Mouse (Mus musculus) bone marrow, adult 2 months (tissue): Measurements from ENCODE around the gene Srm.

Experiments
- CTCF ChIP-seq: fragments of 200-500 bp; IDR thresholded peaks from 2 replicates; pipeline ENCODE4 v1.5.1; 2011; ENCODE audit warnings: low read length, control low read depth; ENCODE audit not compliant: control insufficient read depth, insufficient read depth
- POLR2A ChIP-seq: fragments of 200-500 bp; IDR thresholded peaks from 2 replicates; pipeline ENCODE4 v1.6.1; 2011; ENCODE audit warnings: low read depth, mild to moderate bottlenecking, control low read depth, low read length, borderline replicate concordance; ENCODE audit not compliant: control insufficient read depth

DNA sequence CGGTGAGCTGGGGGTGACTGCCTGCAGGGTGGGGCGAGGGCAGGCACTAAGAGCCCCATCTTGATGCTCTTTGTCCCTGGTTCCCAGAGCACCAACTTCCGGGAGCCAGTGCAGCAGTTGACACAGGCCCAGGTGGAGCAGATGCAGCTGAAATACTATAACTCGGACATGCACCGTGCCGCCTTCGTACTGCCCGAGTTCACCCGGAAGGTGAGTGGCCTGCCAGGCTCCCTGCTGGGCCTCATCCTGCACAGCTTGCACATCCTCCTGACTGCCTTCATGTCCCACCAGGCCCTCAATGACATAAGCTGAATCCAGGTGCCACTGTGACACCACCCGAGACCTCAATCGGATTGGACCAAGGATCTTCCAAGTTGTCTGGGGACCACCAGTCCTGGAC lies 2.7 kb downstream of the Srm start:
- TF ChIP-seq CTCF (no peak), POLR2A (no peak)
